ENCODE assay signal across 11 mouse cellular contexts in the genomic region with DNA sequence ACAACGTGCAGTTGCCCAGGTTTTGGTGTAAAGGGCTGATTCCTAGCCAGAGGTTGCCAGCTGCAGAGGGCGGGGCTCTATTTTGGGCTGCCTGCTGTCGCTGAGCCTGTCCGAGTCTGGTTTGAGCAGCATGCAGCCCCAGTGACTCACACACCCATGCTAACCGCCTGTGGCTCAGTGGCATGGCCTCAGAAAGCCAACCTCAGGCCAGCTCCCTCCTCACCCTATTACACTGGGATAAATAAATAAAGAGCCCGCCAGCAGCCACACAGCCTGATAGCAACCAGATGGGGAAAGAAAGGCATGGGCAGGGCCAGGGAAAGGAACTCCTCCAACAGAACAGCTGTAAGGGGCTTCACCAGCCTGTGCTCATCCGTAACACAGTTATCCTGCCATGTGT.
DNase-seq lines count a peak whose midpoint lies in the region; ATAC-seq lines count a peak whose summit lies in the region.
"Had no signal": no experiment of that assay in that cellular context is flagged by ENCODE, and none has a peak within 500 bp of the region (broad histone marks: within the 10 kb centered on the region; RNA-seq: fewer than 3 reads in every experiment).

No protein-coding gene starts in this region.

- H3K4me3 ChIP-seq in hindbrain, embryonic 10.5 days = no peak overlapping the region
- H3K4me3 ChIP-seq in hindbrain, embryonic 13.5 days = no peak overlapping the region
- H3K4me3 ChIP-seq in kidney, embryonic 14.5 days (ENCODE audit: low read length) = no peak overlapping the region
- H3K4me3 ChIP-seq: limb, embryonic 15.5 days had no signal

- no peaks in the 10 kb centered on the region for H3K36me3 ChIP-seq in hindbrain, embryonic 10.5 days
- no peaks in the 10 kb centered on the region for H3K36me3 ChIP-seq in hindbrain, embryonic 13.5 days
- H3K36me3 ChIP-seq in kidney, embryonic 14.5 days (ENCODE audit: control insufficient read depth, insufficient read depth, low read length) = no peaks in the 10 kb centered on the region
- H3K36me3 ChIP-seq: limb, embryonic 15.5 days had no signal

- H3K9ac ChIP-seq in hindbrain, embryonic 13.5 days = no peak overlapping the region
- no peak overlapping the region for H3K9ac ChIP-seq in kidney, embryonic 14.5 days (ENCODE audit: low read depth, low read length)
- H3K9ac ChIP-seq: limb, embryonic 15.5 days had no signal

- ATAC-seq in hindbrain, embryonic 13.5 days (ENCODE audit: low FRiP score) = no peak
- no peak for ATAC-seq in monocyte, adult 5-6 weeks (replicated peaks; ENCODE audit: insufficient number of reproducible peaks, low FRiP score, low TSS enrichment, poor library complexity, severe bottlenecking)
- no peak for ATAC-seq in kidney, embryonic 14.5 days (ENCODE audit: low FRiP score, low TSS enrichment)

- peaks cover 5% of the 10 kb centered on the region for H3K4me1 ChIP-seq in hindbrain, embryonic 10.5 days (replicated peaks)
- no peaks in the 10 kb centered on the region for H3K4me1 ChIP-seq in hindbrain, embryonic 13.5 days (replicated peaks)
- H3K4me1 ChIP-seq in kidney, embryonic 14.5 days (ENCODE audit: control insufficient read depth, insufficient read depth, low read length) = no peaks in the 10 kb centered on the region

- DNase-seq in hindbrain, embryonic 10.5 days (ENCODE audit: low spot score) = peak; percentile 33
- DNase-seq in 416B (ENCODE audit: low read depth) = peak; percentile 88
- peak; percentile 54 for DNase-seq in embryo, embryonic 11 days
- peak; percentile 40 for DNase-seq in lung, postnatal 10 days
- DNase-seq in kidney, postnatal 14 days = no peak
- DNase-seq: layer of hippocampus, adult 9-11 months; spleen, adult 18-20 months had no signal

- no peaks in the 10 kb centered on the region for H3K27me3 ChIP-seq in hindbrain, embryonic 10.5 days (ENCODE audit: insufficient read depth, poor library complexity, severe bottlenecking)
- H3K27me3 ChIP-seq in hindbrain, embryonic 13.5 days = no peaks in the 10 kb centered on the region
- no peaks in the 10 kb centered on the region for H3K27me3 ChIP-seq in kidney, embryonic 14.5 days (ENCODE audit: control insufficient read depth, insufficient read depth, low read length)
- H3K27me3 ChIP-seq: limb, embryonic 15.5 days had no signal

- H3K27ac ChIP-seq in hindbrain, embryonic 10.5 days = no peak overlapping the region
- H3K27ac ChIP-seq in hindbrain, embryonic 13.5 days = no peak overlapping the region
- no peak overlapping the region for H3K27ac ChIP-seq in kidney, embryonic 14.5 days (ENCODE audit: low read depth, low read length)
- H3K27ac ChIP-seq: limb, embryonic 15.5 days had no signal

- no peak overlapping the region for H3K4me2 ChIP-seq in hindbrain, embryonic 13.5 days
- no peak overlapping the region for H3K4me2 ChIP-seq in kidney, embryonic 14.5 days (replicated peaks; ENCODE audit: low read depth, low read length)
- H3K4me2 ChIP-seq: limb, embryonic 15.5 days had no signal

- H3K9me3 ChIP-seq in hindbrain, embryonic 10.5 days = no peaks in the 10 kb centered on the region
- H3K9me3 ChIP-seq in hindbrain, embryonic 13.5 days = no peaks in the 10 kb centered on the region
- no peaks in the 10 kb centered on the region for H3K9me3 ChIP-seq in kidney, embryonic 14.5 days (ENCODE audit: control insufficient read depth, low read length)
- H3K9me3 ChIP-seq: limb, embryonic 15.5 days had no signal

- WGBS in hindbrain, embryonic 10.5 days = 47% methylated on average over 7 of the region's 7 CpGs
- 52% methylated on average over 7 of the region's 7 CpGs for WGBS in hindbrain, embryonic 13.5 days
- WGBS in kidney, embryonic 14.5 days = 41% methylated on average over 7 of the region's 7 CpGs
